Mouse (Mus musculus) v-Abl transformed pro-B cells (cell line): Measurements from ENCODE around the gene Slc9a3r1.

Experiments
- in situ Hi-C, 2 experiments: fragments of 400-800 bp; cut with MboI; formaldehyde crosslinking; loops; one replicate each; pipeline ENCODE4 v1.15.1; 2025; ENCODE audit not compliant: unreplicated experiment in 2 of 2

The Slc9a3r1 gene

GRCm38 (mm10) chr11:115162832-115163480 is at the start of gene Slc9a3r1:
TSS of gene Slc9a3r1 (plus strand) at chr11:115163341.
- in situ Hi-C loops, result loop anchor here (10.0 to 25.0 kb wide), 4 partner anchors 99 to 1476 kb away; partner anchors contain the start of genes Armc7 (in 1 of the 2), D11Wsu47e (in 1 of the 2), Fam104a (in 1 of the 2) and Grin2c (in 1 of the 2)

- in situ Hi-C loops, result no loop called here
Observed at GRCm38 (mm10) chr11:115119409-115119808, 43.7 kb upstream of the Slc9a3r1 start.

- in situ Hi-C loops, result no loop called here
Observed at GRCm38 (mm10) chr11:115128483-115128882, 34.7 kb upstream of the Slc9a3r1 start.

GRCm38 (mm10) chr11:115129508-115130126 is 33.5 kb upstream of the Slc9a3r1 start:
- in situ Hi-C loops, result no loop called here

GRCm38 (mm10) chr11:115131768-115132381 is 31.3 kb upstream of the Slc9a3r1 start:
- in situ Hi-C loops, result no loop called here

- in situ Hi-C loops, result no loop called here
Observed at GRCm38 (mm10) chr11:115133800-115134199, 29.3 kb upstream of the Slc9a3r1 start, which contains the start of gene Cd300lf. TSS of gene Cd300lf (minus strand) at chr11:115133992.

GRCm38 (mm10) chr11:115138597-115139262 is 24.4 kb upstream of the Slc9a3r1 start:
- in situ Hi-C loops, result no loop called here

GRCm38 (mm10) chr11:115141970-115142369 is 21.2 kb upstream of the Slc9a3r1 start:
- in situ Hi-C loops, result no loop called here

- in situ Hi-C loops, result no loop called here
Observed at GRCm38 (mm10) chr11:115147813-115148212, 15.3 kb upstream of the Slc9a3r1 start.

GRCm38 (mm10) chr11:115150741-115151254 is 12.3 kb upstream of the Slc9a3r1 start:
- in situ Hi-C loops, result loop anchor here (5.0 to 25.0 kb wide), 3 partner anchors 58 to 1463 kb away; partner anchors contain the start of genes Rab37 (in 2 of the 2), D11Wsu47e (in 1 of the 2), Fam104a (in 1 of the 2) and Grin2c (in 1 of the 2)

GRCm38 (mm10) chr11:115151755-115152429 is 11.2 kb upstream of the Slc9a3r1 start:
- in situ Hi-C loops, result loop anchor here (5.0 to 25.0 kb wide), 3 partner anchors 60 to 1465 kb away; partner anchors contain the start of genes Rab37 (in 2 of the 2), D11Wsu47e (in 1 of the 2), Fam104a (in 1 of the 2) and Grin2c (in 1 of the 2)

GRCm38 (mm10) chr11:115153088-115153487 is 10.1 kb upstream of the Slc9a3r1 start:
- in situ Hi-C loops, result loop anchor here (5.0 to 25.0 kb wide), 3 partner anchors 61 to 1466 kb away; partner anchors contain the start of genes Rab37 (in 2 of the 2), D11Wsu47e (in 1 of the 2), Fam104a (in 1 of the 2) and Grin2c (in 1 of the 2)

GRCm38 (mm10) chr11:115153699-115154292 is 9.3 kb upstream of the Slc9a3r1 start:
- in situ Hi-C loops, result loop anchor here (5.0 to 25.0 kb wide), 3 partner anchors 61 to 1466 kb away; partner anchors contain the start of genes Rab37 (in 2 of the 2), D11Wsu47e (in 1 of the 2), Fam104a (in 1 of the 2) and Grin2c (in 1 of the 2)

- in situ Hi-C loops, result loop anchor here in 1 of 2 experiments (25.0 kb wide), 2 partner anchors 107 to 1468 kb away; partner anchors contain the start of genes D11Wsu47e, Fam104a and Grin2c
Observed at GRCm38 (mm10) chr11:115155053-115155634, 8.0 kb upstream of the Slc9a3r1 start.

- in situ Hi-C loops, result loop anchor here in 1 of 2 experiments (25.0 kb wide), 2 partner anchors 104 to 1471 kb away; partner anchors contain the start of genes D11Wsu47e, Fam104a and Grin2c
Observed at GRCm38 (mm10) chr11:115157933-115158719, 5.0 kb upstream of the Slc9a3r1 start.

GRCm38 (mm10) chr11:115160016-115160797 is 2.9 kb upstream of the Slc9a3r1 start:
- in situ Hi-C loops, result loop anchor here (10.0 to 25.0 kb wide), 4 partner anchors 102 to 1473 kb away; partner anchors contain the start of genes Armc7 (in 1 of the 2), D11Wsu47e (in 1 of the 2), Fam104a (in 1 of the 2) and Grin2c (in 1 of the 2)
